Mouse (Mus musculus) kidney, embryonic 14.5 days (tissue): ENCODE data around the gene Cald1. TPM values are rescaled to one million over a fixed set of nuclear protein-coding genes. Genes with fewer than 3 reads are reported as not detected.

Experiments used
- ATAC-seq: fragments of 200-750 bp; cut with Nextera tagmentation; 2 replicates; pipeline ENCODE4 v1.8.0; 2017; ENCODE audit warnings: moderate number of reproducible peaks, mild to moderate bottlenecking, moderate TSS enrichment, moderate library complexity; ENCODE audit not compliant: low FRiP score, low TSS enrichment
- H3K27ac ChIP-seq: fragments of 300-500 bp; sonication (generic); 2 replicates; pipeline ENCODE4 v1.5.1; 2014; ENCODE audit warnings: low read depth, mild to moderate bottlenecking, low read length, moderate library complexity, mixed read lengths
- H3K27me3 ChIP-seq: fragments of 300-500 bp; sonication (generic); 2 replicates; pipeline ENCODE4 v1.6.1; 2014; ENCODE audit warnings: mild to moderate bottlenecking, low read length; ENCODE audit not compliant: control insufficient read depth, insufficient read depth
- H3K36me3 ChIP-seq: fragments of 300-500 bp; sonication (generic); 2 replicates; pipeline ENCODE4 v1.6.1; 2014; ENCODE audit warnings: low read length, mixed read lengths; ENCODE audit not compliant: control insufficient read depth, insufficient read depth
- H3K4me1 ChIP-seq: fragments of 300-500 bp; sonication (generic); 2 replicates; pipeline ENCODE4 v1.6.1; 2014; ENCODE audit warnings: low read length, mixed read lengths; ENCODE audit not compliant: control insufficient read depth, insufficient read depth
- H3K4me2 ChIP-seq: fragments of 300-500 bp; sonication (generic); replicated peaks from 2 replicates; pipeline ENCODE4 v1.6.1; 2014; ENCODE audit warnings: low read depth, mild to moderate bottlenecking, low read length
- H3K4me3 ChIP-seq: fragments of 300-500 bp; sonication (generic); 2 replicates; pipeline ENCODE4 v1.5.1; 2014; ENCODE audit warnings: mild to moderate bottlenecking, low read length
- H3K9ac ChIP-seq: fragments of 300-500 bp; sonication (generic); 2 replicates; pipeline ENCODE4 v1.6.1; 2014; ENCODE audit warnings: low read depth, mild to moderate bottlenecking, low read length, moderate library complexity
- H3K9me3 ChIP-seq: fragments of 300-500 bp; sonication (generic); 2 replicates; pipeline ENCODE4 v1.6.1; 2016; ENCODE audit warnings: low read length; ENCODE audit not compliant: control insufficient read depth
- WGBS: fragments of 180-500 bp; shearing (Covaris S2); extraction: QIAGEN DNeasy Blood & Tissue Kit; methylation state at CpG from one replicate; pipeline ENCODE4 v1.1.7; 2014; 5-methylcytosine and 5-hydroxymethylcytosine counted together
- polyA plus RNA-seq: library from polyadenylated mRNA; unstranded; fragments of >200 nt; fragmentation: Nextera tagmentation; extraction: Ambion mirVana; gene quantifications from 2 replicates; pipeline ENCODE4 v1.2.1, GENCODE M21; 2014

Cald1 gene
- polyA plus RNA-seq, 1 experiment from 2014 or later, result 193 TPM

DNA sequence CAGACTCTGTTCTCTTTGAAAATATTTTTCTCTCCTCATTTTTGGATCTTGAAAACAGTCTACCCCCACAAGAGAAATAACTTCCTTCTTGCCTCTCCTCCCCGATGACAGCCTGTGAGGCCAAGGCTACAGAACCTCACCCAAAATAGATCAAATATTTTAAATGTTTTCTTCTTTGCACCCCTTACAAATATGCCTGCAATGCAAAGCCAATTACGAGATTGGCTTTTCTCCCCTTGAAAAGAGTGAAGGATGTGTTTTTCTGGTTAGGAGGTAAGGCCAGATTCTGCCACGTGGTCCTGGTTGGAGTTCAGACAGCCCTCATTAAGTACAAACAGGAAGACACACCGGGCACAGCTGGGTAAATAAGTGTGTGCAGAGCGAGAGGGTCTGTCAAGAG lies 14.9 kb upstream of the Cald1 start:
- Histone ChIP-seq H3K4me3 (no peak overlapping the region), H3K4me1 (no peaks in the 10 kb centered on the region), H3K4me2 (no peak overlapping the region), H3K27me3 (no peaks in the 10 kb centered on the region), H3K27ac (no peak overlapping the region), H3K36me3 (no peaks in the 10 kb centered on the region), H3K9ac (no peak overlapping the region), H3K9me3 (no peaks in the 10 kb centered on the region)
- ATAC-seq, result no peak
- WGBS, result 52% methylated on average over 5 of the region's 5 CpGs

DNA sequence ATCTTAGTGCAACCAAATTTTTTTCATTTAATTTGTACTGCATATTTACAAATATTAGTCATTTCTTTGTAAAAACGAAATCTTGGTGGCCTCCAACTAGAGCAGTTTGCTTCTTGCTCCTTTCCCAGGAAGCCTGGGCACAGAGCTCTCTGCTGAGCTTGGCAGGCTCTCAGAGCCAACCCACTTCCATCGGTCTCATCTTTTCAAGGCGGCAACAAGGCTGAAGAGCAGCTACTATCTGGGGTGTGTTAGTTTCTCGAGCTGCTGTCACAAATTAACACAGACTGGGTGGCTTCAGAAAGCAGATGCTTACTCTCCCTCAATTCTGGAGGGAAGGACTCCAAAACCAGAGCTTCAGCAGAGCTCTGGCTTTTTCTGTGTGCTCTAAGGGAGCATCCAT lies 10.2 kb upstream of the Cald1 start:
- H3K27me3 ChIP-seq, result no peaks in the 10 kb centered on the region
- no peak overlapping the region for H3K4me2 ChIP-seq
- H3K36me3 ChIP-seq, result no peaks in the 10 kb centered on the region
- H3K4me1 ChIP-seq, result no peaks in the 10 kb centered on the region
- no peak overlapping the region for H3K9ac ChIP-seq
- H3K9me3 ChIP-seq, result no peaks in the 10 kb centered on the region
- 80% methylated on average over 4 of the region's 4 CpGs for WGBS
- ATAC-seq, result no peak
- no peak overlapping the region for H3K27ac ChIP-seq
- H3K4me3 ChIP-seq, result no peak overlapping the region

DNA sequence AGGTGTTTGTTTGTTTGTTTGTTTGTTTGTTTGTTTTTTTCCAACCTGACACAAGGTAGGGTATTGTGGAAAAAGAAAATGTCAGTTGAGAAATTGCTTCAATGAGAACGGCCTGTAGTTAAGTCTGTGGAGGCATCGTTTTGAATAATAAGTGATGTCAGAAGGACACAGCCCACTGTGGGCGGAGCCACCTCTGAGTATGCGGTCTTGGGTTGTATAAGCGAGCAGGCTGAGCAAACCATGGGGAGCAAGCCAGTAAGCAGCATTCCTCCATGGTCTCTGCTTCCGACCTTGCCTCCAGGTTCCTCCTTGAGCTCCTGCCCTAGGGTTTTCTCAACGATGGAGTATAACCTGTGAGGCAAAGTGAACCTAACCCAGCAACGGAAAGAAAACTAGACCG lies 7.6 kb upstream of the Cald1 start:
- 92% methylated on average over 9 of the region's 9 CpGs for WGBS
- no peak overlapping the region for H3K4me2 ChIP-seq
- H3K27me3 ChIP-seq, result no peaks in the 10 kb centered on the region
- ATAC-seq, result no peak
- H3K27ac ChIP-seq, result no peak overlapping the region
- no peaks in the 10 kb centered on the region for H3K36me3 ChIP-seq
- no peak overlapping the region for H3K4me3 ChIP-seq
- H3K4me1 ChIP-seq, result no peaks in the 10 kb centered on the region
- no peaks in the 10 kb centered on the region for H3K9me3 ChIP-seq
- no peak overlapping the region for H3K9ac ChIP-seq

DNA sequence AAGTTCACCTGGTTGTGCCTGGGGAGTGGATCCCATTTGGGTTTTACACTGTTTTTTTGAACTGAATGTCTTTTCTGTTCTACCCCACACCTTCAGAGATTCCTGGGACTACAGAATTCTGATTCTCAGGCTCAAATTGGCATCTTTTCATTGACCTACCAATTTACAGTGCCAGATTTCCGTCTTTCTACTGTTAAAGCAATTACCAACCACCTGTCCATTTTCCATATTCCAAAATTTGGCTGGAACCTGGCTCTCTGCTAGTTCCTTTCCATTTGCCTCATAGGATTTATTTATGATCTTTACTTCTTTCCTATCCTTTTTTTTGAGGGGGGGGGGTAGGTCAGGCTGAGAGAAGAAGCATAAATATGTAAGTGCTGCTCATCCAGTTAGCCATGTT lies 4.9 kb upstream of the Cald1 start:
- Histone ChIP-seq H3K4me2 (no peak overlapping the region), H3K27me3 (no peaks in the 10 kb centered on the region), H3K9ac (no peak overlapping the region), H3K9me3 (no peaks in the 10 kb centered on the region), H3K4me3 (no peak overlapping the region), H3K27ac (no peak overlapping the region), H3K4me1 (no peaks in the 10 kb centered on the region), H3K36me3 (no peaks in the 10 kb centered on the region)
- ATAC-seq, result no peak
- 87% methylated on average over 1 of the region's 1 CpGs for WGBS

DNA sequence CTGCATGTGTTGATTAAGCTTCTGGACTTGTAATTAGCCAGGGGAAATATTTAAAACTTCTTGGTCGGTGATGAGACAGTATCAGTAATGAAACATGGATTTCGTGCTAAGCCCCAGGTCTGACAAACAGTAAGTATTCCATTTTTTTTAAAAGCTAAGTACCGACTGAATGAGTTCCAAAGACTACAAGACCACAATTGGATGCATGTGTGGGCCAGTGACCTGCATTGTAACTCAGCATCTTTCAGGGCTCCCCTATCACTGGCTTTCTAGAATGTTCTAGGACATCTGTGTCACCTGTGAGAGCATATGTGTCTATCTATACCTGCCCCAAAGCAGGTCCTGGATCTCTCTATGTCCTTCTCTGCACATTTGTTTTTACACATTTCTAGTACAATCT lies 984 bp upstream of the Cald1 start:
- H3K9ac ChIP-seq, result no peak overlapping the region
- ATAC-seq, result no peak
- H3K27ac ChIP-seq, result no peak overlapping the region
- H3K36me3 ChIP-seq, result no peaks in the 10 kb centered on the region
- H3K4me1 ChIP-seq, result no peaks in the 10 kb centered on the region
- H3K4me3 ChIP-seq, result no peak overlapping the region
- H3K4me2 ChIP-seq, result no peak overlapping the region
- WGBS, result 56% methylated on average over 3 of the region's 3 CpGs
- H3K9me3 ChIP-seq, result no peaks in the 10 kb centered on the region
- H3K27me3 ChIP-seq, result no peaks in the 10 kb centered on the region

DNA sequence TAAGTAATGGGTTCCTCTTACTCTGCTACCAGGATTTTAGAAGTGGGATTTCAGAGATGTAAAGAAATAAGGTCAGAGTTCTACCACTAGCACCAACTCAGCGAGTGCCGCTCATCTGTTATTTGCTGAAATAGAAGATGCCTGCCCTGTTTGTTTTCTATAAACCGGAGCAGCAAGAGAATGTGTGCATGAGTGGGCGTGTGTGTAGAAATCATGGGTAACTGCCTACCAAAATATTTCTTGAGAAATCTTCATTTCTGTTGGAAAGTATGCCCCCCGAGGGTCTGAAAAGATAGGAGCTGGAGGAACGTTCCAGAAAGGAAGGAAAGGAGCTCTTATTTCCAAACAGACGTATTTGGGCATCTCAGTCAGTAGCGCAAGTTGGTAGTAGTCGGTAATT lies 871 bp downstream of the Cald1 start:
- ATAC-seq, result no peak
- H3K9ac ChIP-seq, result peak overlapping the region; percentile 61
- peak overlapping the region; percentile 43 for H3K4me3 ChIP-seq
- 0 out of 2 replicates have a peak, but pooled peaks cover 3% of the 10 kb centered on the region for H3K4me1 ChIP-seq
- peak overlapping the region; percentile 63; the same call in 1 of the 2 replicates for H3K27ac ChIP-seq
- H3K27me3 ChIP-seq, result no peaks in the 10 kb centered on the region
- H3K4me2 ChIP-seq, result peak overlapping the region; percentile 43
- H3K9me3 ChIP-seq, result no peaks in the 10 kb centered on the region
- WGBS, result 43% methylated on average over 9 of the region's 9 CpGs
- no peaks in the 10 kb centered on the region for H3K36me3 ChIP-seq

DNA sequence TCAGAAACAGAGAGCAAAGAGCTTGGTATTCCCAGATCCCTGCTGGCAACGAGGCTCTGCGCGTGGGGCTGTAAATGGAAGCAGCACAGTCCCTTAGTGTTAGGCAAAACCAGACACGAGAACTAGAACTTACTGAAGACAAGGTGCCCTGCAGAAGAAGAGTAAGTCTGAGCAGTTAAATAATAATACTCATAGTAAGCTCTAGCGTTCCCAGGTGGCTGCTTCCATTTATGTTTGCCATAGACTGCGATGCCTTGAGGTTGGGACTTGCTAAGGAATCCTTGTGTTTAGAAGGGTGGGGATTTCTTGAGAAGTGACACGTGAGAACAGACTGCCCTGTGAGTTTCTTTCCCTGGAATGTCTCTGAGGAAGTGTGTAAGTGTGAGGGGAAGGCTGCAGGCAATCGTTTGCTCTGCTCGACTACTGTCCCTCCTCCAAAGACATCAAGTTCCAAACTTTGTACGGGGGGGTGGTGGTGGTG lies 1.4 kb downstream of the Cald1 start:
- H3K27me3 ChIP-seq, result no peaks in the 10 kb centered on the region
- H3K4me3 ChIP-seq, result peak overlapping the region; percentile 43
- 36% methylated on average over 10 of the region's 10 CpGs for WGBS
- peak overlapping the region; percentile 63; the same call in 1 of the 2 replicates for H3K27ac ChIP-seq
- H3K9ac ChIP-seq, result peak overlapping the region; percentile 61
- H3K9me3 ChIP-seq, result no peaks in the 10 kb centered on the region
- H3K36me3 ChIP-seq, result no peaks in the 10 kb centered on the region
- H3K4me1 ChIP-seq, result 0 out of 2 replicates have a peak, but pooled peaks cover 3% of the 10 kb centered on the region
- no peak; the same call in 1 of the 2 replicates for ATAC-seq
- peak overlapping the region; percentile 43 for H3K4me2 ChIP-seq

DNA sequence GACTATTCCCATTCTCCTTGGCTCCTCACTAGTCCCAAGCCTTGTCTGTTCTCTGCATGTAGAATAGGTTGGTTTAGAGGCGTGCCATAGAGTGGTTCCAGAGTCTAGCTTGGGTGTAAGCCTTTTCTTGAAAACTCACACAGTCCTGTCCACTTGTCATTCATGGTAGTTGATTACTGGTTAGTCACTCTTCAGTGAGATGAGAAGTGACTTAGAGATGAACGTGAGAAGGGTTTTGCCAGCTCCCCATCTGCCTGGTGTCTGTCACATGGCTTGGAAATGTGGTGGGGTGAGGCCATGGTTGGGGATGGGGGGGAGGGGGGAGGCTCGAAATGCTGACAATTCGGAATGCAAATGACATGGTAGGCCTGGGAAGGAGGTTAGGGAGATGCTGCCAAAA lies 2.5 kb downstream of the Cald1 start:
- WGBS, result 78% methylated on average over 4 of the region's 4 CpGs
- Histone ChIP-seq H3K9ac (no peak overlapping the region), H3K4me2 (peak overlapping the region; percentile 43; the same call in 1 of the 2 replicates), H3K36me3 (no peaks in the 10 kb centered on the region), H3K4me1 (peaks cover 7% of the 10 kb centered on the region; the same call in 1 of the 2 replicates), H3K4me3 (no peak overlapping the region), H3K9me3 (no peaks in the 10 kb centered on the region), H3K27ac (no peak overlapping the region), H3K27me3 (no peaks in the 10 kb centered on the region)
- ATAC-seq, result no peak

DNA sequence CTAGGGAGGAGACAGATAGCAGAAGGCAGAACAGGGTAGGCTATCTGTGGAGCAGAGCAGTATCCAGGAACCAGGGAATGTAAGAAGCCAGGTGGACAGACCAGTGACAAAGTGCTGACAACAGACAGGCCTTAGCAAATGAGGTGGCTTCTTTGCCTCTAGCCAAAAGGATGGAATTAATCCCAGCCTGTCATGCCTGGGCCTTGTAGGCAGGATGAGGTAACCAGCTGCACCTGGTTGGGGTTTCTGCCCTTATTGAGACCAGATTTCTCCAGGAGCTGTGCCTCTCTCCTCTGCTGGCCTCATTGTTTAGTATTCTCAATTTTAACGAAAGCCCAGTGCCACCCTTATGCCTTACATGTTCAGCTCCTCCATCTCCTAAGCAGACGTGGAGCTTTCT lies 3.8 kb downstream of the Cald1 start:
- H3K9ac ChIP-seq, result no peak overlapping the region
- no peak for ATAC-seq
- H3K4me2 ChIP-seq, result no peak overlapping the region
- no peak overlapping the region for H3K27ac ChIP-seq
- no peak overlapping the region for H3K4me3 ChIP-seq
- peaks cover 13% of the 10 kb centered on the region; the same call in 1 of the 2 replicates for H3K4me1 ChIP-seq
- H3K27me3 ChIP-seq, result no peaks in the 10 kb centered on the region
- 83% methylated on average over 2 of the region's 2 CpGs for WGBS
- H3K36me3 ChIP-seq, result no peaks in the 10 kb centered on the region
- H3K9me3 ChIP-seq, result no peaks in the 10 kb centered on the region
